Mouse (Mus musculus): ENCODE results near the gene Aco1.

DNA sequence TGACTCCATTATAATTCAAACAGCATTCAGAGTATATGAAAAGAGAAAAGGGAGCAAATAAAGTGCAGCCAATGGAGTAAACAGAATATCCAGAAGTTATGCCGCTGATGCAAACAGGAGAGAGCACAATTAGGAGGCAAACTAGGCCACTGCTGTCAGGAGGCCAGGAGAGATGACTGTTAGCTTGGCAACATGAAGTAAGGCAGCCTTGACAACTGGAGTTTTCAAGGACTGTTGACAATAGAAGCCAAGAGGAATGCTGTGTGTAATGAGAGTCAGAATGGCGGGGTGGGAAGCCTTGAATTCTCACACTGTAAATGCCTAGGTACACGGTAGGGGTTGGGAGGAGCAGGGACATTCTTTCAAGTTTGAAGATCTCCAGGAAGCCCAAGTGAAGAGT lies 21.7 kb upstream of the Aco1 start:
- TF ChIP-seq CTCF (IDR thresholded peaks at IDR 0.05; ENCODE audit: extremely low read depth, insufficient read depth, low read length) = no peak
- TF ChIP-seq POLR2A (IDR thresholded peaks at IDR 0.05; ENCODE audit: extremely low read depth, insufficient read depth, low read length) = no peak

Data from cortical plate, adult 2 months (tissue).